Mouse (Mus musculus) frontal cortex, postnatal 36 days (tissue): ENCODE measurements at regions not wholly inside any gene's neighbourhood (a gene's known extent, or its start where the extent isn't known, plus 50 kb on each side); places are given as distances from the start of the nearest gene placed in this dataset.

Experiments
- DNase-seq, 2 experiments: peaks; one replicate each; pipeline ENCODE4 v3.0.0; 2022; ENCODE audit warnings: low spot score in 2 of 2

DNA sequence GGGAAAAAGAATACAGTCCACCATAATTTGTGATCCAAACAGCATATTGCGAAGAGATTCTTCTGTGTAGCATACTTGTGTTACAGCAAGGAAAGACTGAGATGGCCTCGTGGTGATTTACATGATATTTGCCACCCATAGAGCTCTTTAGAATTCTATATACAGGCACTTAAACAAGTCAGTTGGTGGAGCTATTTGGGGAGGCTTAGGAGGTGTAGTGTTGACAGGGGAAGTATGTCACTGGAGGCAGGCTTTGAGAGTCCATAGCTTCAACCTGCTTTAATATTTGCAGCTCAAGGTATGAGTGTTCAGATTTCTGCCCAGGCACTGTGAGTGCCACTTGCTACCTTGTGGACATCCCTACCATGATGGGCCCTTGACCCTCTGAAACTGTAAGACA lies 187.3 kb downstream of the Ostf1 start:
- DNase-seq, result no peak

DNA sequence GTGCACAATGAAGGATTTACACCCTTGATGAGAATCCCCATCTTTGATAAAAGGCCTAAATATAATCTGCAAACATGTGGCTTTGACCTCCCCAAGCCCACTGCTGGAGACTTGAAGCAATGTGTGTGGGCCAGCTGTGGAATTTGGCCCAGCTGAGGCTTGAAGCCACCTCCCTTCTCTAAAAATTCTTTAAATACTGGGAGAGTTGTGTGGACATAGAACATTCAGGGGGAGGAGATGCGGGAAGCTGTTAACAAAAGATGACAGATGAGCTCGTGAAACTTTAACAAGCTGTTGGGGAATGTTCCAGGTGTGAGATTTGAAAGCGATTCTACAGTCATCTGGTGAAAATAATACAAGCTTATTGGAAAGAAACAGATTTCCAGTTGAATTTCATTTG lies 195.3 kb downstream of the Ostf1 start:
- peak in 1 of 2 experiments; percentile 48 for DNase-seq

DNA sequence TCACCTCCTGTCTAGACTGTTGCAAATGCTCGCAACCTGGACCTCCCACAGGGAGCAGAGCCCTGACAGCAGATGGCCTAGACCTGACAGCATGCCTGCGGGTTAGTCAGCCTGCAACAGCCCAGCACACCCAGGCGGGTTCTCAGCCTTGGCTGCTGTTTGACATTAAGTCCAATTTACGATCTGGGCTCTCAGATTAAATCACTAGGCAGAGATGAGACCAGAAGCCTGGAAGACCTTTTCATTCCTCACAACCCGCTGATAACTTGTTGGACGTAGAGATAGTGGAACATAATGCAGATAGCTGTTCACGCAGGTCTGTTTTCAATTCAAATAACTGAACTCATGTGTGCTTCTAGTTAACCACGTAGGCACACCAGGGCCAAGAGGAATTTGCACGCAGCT lies 211.2 kb downstream of the Ostf1 start:
- no peak for DNase-seq

DNA sequence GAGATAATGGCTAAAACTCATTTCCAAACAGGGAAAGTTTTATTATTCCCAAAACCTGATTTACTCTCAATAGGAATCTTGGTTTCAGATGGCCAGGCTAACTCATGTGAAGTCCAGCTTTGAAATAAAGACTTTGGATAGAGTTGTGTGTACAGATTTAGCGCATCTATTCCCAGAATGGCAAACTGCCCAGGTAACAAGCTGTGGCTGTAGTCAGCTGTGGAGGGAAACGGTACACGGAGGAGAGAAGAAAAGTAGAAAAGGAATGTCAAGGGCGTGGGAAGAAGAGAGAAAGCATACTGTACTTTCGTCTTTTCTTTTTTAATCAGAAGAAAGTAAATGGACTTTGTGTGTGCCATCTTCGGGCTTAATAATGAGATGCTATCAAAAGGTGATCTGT lies 213.1 kb downstream of the Ostf1 start:
- DNase-seq, result peak; percentile 17 to 67

DNA sequence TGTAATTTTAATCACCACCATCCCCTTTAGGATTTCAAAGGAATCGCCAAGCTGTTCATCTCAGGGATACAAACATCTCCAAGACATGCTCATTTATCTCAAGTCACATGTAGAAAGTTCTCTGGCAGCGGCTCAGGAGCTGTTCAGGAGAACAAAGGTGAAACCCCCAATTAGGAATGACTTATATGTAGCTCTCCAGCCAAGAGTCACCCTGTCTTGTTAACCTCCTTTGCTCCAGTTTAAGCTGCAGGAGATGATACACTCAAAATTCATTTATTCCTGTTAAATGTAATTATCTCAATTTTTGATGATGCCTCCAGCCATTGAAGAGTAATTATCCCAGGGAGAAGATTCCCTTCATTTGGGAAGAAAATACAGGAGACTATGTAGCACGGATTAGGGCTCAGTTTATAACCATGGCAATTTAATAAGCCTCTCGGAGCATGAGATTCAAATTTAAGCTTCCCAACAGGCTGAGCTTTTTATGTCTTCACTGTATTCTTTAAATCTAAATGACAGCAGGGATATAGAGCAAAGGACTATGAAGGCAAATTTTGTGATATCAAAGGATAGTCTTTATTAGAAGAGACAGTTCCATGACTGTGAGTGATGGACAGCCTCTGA lies 254.0 kb downstream of the Ostf1 start:
- no peak for DNase-seq

DNA sequence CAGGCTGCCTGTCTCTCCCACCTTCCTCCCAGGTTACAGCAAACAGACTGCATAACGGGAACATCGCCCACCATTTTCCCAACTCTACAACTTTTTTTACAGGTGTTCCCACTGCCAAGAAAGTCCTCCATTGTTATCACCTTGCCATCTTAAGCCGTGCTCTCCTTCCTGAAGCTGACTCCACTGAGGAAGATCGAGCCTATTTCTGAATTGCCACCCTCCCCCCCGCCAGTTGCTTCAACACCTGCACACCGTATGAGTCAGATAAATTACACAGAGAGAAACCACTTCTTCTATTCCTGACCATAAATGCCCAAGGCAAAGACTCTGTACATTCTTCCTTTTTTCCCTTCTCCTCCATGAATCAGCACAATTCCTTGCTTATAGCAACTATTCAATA lies 263.0 kb downstream of the Ostf1 start:
- DNase-seq, result no peak

DNA sequence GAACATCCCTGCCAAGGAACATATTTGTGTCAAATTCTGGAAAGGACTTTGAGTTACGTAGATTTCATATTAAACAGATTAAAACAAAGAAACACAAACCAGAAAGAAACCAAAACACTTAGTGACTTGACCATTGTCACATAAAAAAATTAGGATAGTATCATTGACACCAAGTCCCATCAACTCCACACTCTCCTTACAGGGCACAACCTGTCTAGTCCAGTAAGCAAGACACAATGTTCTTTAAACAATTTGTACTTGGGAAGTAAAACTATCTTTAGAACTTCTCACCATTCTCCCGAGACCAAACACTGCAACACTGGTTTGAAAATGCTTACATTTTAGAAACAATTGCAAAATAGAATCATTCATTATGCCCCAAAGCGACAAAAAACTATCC lies 277.7 kb downstream of the Ostf1 start:
- no peak for DNase-seq

DNA sequence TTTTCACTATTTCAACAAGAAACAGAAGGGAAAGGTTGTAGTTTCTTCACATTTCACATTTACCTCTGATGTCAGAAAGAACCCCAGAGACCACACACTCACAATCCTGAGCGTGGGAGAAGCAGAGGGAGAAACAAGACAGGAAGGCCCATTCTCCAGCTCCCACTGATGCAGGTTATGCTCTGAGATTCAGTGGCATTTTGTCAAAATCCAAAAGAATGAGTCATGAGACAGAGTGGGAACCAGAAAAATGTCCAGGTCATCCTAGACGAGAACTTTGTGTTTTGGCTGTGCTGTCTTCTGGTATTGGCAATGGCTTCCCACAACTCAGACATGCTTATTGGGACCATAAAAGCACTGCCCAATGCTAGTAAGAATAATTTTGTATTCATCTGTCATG lies 285.9 kb downstream of the Ostf1 start:
- no peak for DNase-seq

DNA sequence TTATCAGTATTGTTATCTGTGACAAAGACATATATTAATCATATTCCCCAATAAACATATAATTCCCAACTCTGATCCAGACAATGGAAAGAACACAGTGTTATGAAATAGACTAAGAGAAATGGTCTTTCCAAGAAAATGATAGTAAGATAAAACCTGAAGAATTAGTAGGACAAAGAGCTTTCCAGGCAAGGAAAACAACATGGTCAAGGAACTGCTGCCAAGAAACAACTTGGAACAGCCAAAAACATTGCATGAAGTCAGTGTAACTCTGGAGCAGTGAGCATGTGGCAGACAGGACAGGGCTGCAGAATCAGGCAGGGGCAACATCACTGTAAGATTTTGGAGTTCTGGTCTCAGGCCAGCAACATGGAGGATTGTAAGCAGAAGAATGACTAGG lies 288.0 kb downstream of the Ostf1 start:
- no peak for DNase-seq

DNA sequence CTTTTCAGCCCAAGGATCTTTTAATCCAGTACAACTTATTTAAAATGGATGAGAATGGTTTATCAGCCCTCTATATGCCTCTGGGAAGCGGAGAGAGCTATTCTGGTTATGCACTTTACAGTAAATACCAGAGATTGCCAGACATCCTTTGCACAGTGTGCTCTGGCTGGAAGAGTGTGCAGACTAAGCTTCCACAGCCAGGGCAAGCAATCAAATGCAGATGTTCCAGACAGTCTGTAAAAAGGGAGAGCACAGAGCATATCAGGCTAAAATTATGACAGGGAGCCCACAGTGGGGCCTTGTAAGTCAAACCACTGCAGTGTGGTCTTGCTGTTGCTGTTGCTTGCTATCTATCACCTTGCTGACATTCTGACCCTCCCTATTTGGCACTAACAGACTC lies 288.6 kb downstream of the Ostf1 start:
- no peak for DNase-seq

DNA sequence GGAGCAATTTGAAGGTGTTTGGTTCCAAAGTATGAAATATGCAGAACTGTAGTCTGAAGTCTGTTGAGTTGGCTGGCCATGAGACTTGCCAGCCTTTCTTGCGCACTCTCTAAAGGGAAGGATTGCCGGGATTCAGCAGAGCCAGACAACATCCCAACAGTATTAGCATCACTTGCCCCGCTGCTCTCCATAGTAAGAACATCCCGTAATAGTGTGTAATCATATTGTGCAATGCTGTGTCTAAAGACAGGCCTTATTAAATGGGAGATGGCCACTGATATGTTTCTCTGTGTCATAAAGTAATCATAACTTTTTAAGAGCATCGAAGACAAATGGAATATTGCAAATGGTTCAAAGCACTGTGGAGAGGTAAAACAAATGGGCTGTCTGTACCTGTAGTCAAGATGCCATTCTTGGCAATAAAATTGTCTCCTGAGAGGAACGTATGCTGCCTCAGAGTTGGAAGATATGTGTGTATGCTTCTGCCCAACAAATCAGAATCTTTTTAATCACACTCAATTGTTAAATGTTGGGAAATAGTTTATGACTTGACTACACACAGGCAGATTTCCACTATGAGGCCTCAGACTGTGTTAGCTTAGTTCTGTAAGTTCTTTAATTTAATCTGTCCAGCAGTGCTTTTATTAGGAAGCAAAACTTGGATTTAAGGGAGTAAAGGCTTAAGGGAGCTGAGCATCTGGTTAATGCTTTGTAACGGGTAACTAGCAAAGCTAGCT lies 293.6 kb downstream of the Ostf1 start:
- no peak for DNase-seq

DNA sequence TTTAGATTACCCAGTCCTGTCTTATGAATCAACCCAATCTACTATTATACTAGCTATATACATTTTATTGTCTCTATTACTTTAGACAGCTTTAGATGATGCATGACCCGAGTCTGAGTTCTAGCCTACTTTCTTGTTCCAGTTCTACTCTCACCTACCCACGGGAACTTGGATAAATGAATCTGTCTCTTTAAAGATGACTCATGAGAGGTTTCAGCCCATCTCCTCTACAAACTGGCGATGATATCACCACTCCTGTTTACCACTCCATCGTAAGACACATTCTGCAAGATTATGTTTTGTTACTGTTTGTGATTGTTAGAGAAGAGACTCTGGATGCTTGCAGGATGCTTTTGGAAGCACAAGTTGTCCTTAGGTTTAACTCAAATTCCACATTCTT lies 295.0 kb downstream of the Ostf1 start:
- DNase-seq, result no peak

DNA sequence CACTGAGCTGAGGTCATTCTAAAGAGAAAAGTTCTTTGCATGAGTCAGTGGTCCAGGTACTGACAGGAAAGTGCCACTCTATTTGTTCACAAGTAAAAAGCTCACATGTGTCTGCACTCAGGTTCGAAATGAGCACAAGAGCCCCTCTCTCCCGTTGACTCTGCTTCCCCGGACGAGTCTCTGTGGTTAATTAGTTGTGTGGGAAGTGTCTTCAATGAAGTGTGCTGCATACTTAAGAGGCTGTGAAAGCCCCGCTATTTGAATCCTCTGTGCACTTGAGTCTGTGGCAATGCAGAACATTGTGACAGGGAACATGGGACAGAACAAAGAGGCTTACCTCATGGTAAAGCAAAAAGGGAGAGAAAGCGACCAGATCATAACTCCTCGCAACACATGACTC lies 297.0 kb downstream of the Ostf1 start:
- peak in 1 of 2 experiments; percentile 3 for DNase-seq

DNA sequence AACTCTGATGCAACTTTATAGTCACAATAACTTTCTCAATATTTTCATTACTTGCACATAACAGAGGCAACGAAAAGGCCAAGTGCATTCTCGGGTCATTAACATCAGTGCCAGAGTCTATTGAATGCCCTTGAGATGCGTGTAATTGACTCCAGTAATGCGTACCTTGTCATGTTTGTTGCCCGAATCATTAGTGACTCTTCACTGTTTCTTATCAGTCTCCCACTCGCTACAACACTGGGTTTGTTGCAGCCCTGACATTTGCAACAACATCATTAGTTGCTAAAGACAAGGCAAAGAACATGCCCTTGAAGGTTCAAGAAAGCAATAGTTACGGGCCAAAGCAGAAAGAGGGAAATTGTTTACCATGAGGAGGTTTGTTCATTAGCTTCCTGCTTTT lies 299.8 kb downstream of the Ostf1 start:
- no peak for DNase-seq

DNA sequence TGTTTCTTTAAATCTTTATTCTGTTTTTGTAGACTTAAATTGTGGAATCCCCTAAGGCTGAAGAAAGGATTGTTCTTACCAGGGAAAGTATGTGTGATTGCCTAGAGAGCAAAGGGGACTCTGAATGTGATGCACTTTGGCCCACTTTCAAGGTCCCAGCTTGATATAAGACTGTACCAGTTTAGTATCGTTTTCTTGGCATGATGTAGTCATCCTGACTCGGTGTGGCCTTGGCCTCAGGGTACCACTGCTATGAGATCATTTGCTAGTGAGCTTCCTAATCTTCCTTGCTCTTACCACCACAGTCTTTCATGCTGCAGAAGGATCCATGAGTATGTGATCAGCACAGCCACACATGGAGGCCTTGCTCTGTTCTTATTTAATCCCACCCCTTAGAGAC lies 302.2 kb downstream of the Ostf1 start:
- no peak for DNase-seq

DNA sequence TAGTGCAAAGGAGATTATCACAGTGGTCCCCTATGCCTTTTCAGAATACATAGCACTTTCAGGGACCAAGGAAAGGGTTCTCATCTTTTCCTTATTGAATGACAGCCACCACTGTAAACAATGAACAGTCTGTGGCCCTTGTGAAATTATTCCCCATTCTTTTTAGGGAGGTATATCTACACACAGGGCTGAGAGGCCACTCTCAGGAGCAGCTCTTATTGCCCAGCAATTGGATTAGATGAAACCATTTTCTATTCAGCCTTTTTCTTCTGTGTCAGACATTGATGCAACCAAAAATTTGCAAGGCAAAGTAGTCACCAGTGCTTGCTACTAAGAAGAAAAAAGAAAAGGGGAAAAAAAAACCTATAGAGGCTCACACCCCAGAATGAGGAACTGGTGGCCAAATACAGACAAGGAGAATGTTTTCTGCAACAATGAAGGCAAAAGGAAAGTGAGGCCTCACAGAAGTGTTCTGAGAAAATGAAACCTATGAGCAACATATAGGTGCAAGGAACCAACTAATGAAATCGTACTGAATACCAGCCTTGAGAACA lies 313.2 kb downstream of the Ostf1 start:
- DNase-seq, result no peak

DNA sequence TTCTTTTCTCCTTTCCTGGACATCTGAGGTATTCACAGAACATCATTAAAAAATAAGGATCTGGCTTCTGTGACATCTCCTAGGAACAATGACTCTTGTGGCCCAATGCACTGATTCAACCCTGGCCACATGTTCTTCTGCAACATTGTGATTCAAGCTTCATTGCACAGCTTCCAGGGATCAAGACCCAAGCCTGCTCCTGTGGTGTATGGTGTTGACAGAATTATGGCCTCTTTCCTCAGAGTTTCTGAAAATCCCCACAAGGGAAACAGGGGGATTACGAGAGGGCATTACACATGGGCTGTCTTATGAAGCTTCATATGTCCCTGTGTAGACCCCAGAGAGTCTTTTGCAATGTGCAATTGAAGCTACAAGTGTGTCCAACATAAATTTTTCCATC lies 358.2 kb downstream of the Ostf1 start:
- DNase-seq, result no peak

DNA sequence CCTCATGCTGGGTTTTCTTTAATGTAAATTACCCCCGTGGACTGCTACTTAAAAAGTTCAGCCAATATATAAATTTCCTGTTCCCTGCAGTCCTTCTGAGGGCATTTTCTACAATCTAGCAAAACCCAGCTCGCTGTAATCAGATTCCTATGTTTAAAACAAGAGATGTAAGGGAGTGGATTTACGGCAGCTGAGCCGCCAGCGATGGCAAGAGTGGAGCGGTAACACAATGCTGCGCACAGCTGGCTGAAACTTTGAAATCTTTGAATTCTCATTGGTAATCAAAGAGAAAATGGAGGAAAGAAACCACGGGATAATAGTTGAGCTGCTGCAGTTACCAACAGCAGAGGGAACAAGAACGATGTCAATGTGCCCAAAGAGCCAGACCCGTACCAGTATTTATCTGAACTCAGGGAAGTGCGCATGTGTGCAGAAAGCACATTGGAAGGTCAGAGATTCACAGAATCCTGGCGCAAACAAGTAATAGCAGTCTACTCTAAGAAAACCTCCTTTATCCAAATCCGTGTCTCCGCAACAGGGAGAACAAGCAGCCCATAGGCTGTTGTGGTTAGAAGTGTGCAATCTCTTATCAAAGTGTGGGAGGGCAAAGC lies 376.4 kb downstream of the Ostf1 start:
- no peak for DNase-seq

DNA sequence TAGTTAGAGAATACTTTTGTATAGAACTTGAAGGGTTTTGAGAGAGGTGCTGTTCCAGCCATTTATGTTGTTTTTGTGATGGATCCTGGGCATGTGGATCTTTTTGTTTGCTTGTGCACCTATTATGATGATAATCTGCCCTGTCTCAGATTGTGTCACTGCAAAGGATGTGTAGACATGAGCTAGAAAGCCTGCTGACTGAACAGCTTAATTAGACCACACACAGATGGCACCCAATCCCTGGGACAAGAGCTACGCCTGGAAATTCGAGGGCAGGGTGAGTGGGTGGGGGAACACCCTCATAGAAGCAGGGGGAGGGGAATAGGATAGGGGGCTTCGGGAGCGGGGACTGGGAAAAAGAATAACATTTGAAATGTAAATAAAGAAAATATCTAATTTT lies 378.3 kb downstream of the Ostf1 start:
- no peak for DNase-seq
